Mouse (Mus musculus): ENCODE data around the gene Rapgef6.

DNA sequence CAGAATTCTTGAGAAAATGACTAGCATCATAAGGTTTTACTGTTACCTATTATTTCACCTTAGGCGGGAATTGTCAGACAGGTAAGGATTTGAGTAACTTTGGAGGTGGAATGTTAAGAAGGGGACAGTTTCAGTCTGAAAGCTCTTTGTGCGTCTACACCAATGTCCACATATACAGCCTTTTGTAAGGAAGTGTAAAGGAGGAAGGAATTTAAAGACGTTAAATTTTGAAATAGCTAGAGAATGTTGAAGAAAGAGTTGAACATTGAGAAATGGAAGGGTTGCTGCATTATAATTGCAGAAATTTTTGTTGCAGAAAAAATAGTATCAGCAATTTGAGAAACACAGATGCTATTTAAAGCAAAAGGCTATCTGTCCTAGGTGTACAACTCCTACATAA is 36.6 kb upstream of the Rapgef6 start:
- TF ChIP-seq CTCF (IDR thresholded peaks at IDR 0.05; ENCODE audit: extremely low read depth, insufficient read length, insufficient replicate concordance, low read depth, low read length) (no peak), POLR2A (IDR thresholded peaks at IDR 0.05; ENCODE audit: low read depth, low read length) (no peak)

Measured in small intestine, adult 2 months (tissue).